Mouse (Mus musculus): ENCODE measurements at regions not wholly inside any gene's neighbourhood (a gene's known extent, or its start where the extent isn't known, plus 50 kb on each side); places are given as distances from the start of the nearest gene placed in this dataset.

GRCm38 (mm10) chrX:14352416-14352815 is 141.5 kb downstream of the H2al1n start:
- no peak for TF ChIP-seq CTCF (IDR thresholded peaks at IDR 0.05; ENCODE audit: low read depth)
- no peak for TF ChIP-seq EP300 (IDR thresholded peaks at IDR 0.05; ENCODE audit: low read depth)

All from liver, postnatal 0 days (tissue).